In genomic region chr10:99573997-99574396, GRCm38 (mm10) we compare ENCODE assay signal across 23 mouse cellular contexts.
A peak's percentile ranks its signal among the peaks of the same experiment; 100 is the strongest.
DNase-seq lines count a peak whose midpoint lies in the region; ATAC-seq lines count a peak whose summit lies in the region.
"Had no signal": no experiment of that assay in that cellular context is flagged by ENCODE, and none has a peak within 500 bp of the region (broad histone marks: within the 10 kb centered on the region; RNA-seq: fewer than 3 reads in every experiment).

No protein-coding gene starts in this region.

- no peak overlapping the region for H3K4me2 ChIP-seq in hindbrain, embryonic 16.5 days (ENCODE audit: low read length)
- H3K4me2 ChIP-seq in intestine, embryonic 16.5 days (ENCODE audit: low read depth, low read length), result no peak overlapping the region
- H3K4me2 ChIP-seq: forebrain, embryonic 15.5 days; hindbrain, embryonic 15.5 days; limb, embryonic 13.5 days; midbrain, embryonic 15.5 days; neural tube, embryonic 15.5 days; stomach, embryonic 15.5 days had no signal

- ATAC-seq in hindbrain, embryonic 16.5 days, result no peak
- ATAC-seq in intestine, embryonic 16.5 days, result peak; percentile 67
- ATAC-seq: CD4-positive, CD25-positive, alpha-beta regulatory T cell, adult 4 months; forebrain, embryonic 15.5 days; midbrain, embryonic 15.5 days had no signal

- H3K27ac ChIP-seq in hindbrain, embryonic 10.5 days, result peak overlapping the region; percentile 30; the same call in 1 of the 2 replicates
- no peak overlapping the region for H3K27ac ChIP-seq in hindbrain, embryonic 16.5 days (ENCODE audit: low read depth, low read length)
- no peak overlapping the region for H3K27ac ChIP-seq in intestine, embryonic 16.5 days (ENCODE audit: low read length)
- H3K27ac ChIP-seq: forebrain, embryonic 15.5 days; limb, embryonic 13.5 days; liver, embryonic 14.5 days; neural tube, embryonic 15.5 days; stomach, embryonic 15.5 days had no signal

- H3K9ac ChIP-seq in hindbrain, embryonic 16.5 days (ENCODE audit: low read depth, low read length), result no peak overlapping the region
- H3K9ac ChIP-seq in intestine, embryonic 16.5 days (ENCODE audit: low read depth, low read length), result no peak overlapping the region
- H3K9ac ChIP-seq: forebrain, embryonic 15.5 days; hindbrain, embryonic 15.5 days; limb, embryonic 13.5 days; liver, embryonic 14.5 days; midbrain, embryonic 15.5 days; neural tube, embryonic 15.5 days; stomach, embryonic 15.5 days had no signal

- no peaks in the 10 kb centered on the region for H3K36me3 ChIP-seq in hindbrain, embryonic 10.5 days
- no peaks in the 10 kb centered on the region for H3K36me3 ChIP-seq in hindbrain, embryonic 16.5 days (ENCODE audit: control insufficient read depth, insufficient read depth, low read length)
- H3K36me3 ChIP-seq in intestine, embryonic 16.5 days (ENCODE audit: control insufficient read depth, insufficient read depth, low read length), result no peaks in the 10 kb centered on the region
- H3K36me3 ChIP-seq: forebrain, embryonic 15.5 days; hindbrain, embryonic 15.5 days; limb, embryonic 13.5 days; midbrain, embryonic 15.5 days; neural tube, embryonic 15.5 days; stomach, embryonic 15.5 days had no signal

- WGBS in hindbrain, embryonic 10.5 days, result 87% methylated on average over 14 of the region's 14 CpGs
- 73% methylated on average over 14 of the region's 14 CpGs for WGBS in hindbrain, embryonic 16.5 days
- 53% methylated on average over 14 of the region's 14 CpGs for WGBS in intestine, embryonic 16.5 days

- H3K4me1 ChIP-seq in hindbrain, embryonic 10.5 days (replicated peaks), result peaks cover 17% of the 10 kb centered on the region
- H3K4me1 ChIP-seq in hindbrain, embryonic 16.5 days (ENCODE audit: control insufficient read depth, insufficient read depth, low read depth, low read length), result peaks cover 5% of the 10 kb centered on the region; the same call in 1 of the 2 replicates
- H3K4me1 ChIP-seq in intestine, embryonic 16.5 days (ENCODE audit: control insufficient read depth, insufficient read depth, low read length), result no peaks in the 10 kb centered on the region
- H3K4me1 ChIP-seq: neural tube, embryonic 15.5 days; stomach, embryonic 15.5 days had no signal

- H3K27me3 ChIP-seq in hindbrain, embryonic 10.5 days (ENCODE audit: insufficient read depth, poor library complexity, severe bottlenecking), result no peaks in the 10 kb centered on the region
- no peaks in the 10 kb centered on the region for H3K27me3 ChIP-seq in hindbrain, embryonic 16.5 days (replicated peaks; ENCODE audit: control insufficient read depth, insufficient read depth, low read length)
- H3K27me3 ChIP-seq in intestine, embryonic 16.5 days (replicated peaks; ENCODE audit: control insufficient read depth, insufficient read depth, low read length), result no peaks in the 10 kb centered on the region
- H3K27me3 ChIP-seq: hindbrain, embryonic 15.5 days; midbrain, embryonic 15.5 days; neural tube, embryonic 15.5 days; stomach, embryonic 15.5 days had no signal

- DNase-seq in hindbrain, embryonic 10.5 days (ENCODE audit: low spot score), result no peak
- peak; percentile 44 for DNase-seq in urinary bladder, postnatal 14 days (ENCODE audit: low spot score)
- no peak for DNase-seq in urinary bladder, postnatal 10 days (ENCODE audit: low spot score)
- DNase-seq in kidney, postnatal 36 days, result no peak
- DNase-seq in thymus, adult 18-20 months, result no peak
- DNase-seq: adrenal gland, postnatal 25 days; cerebellum, adult 11 months; heart, adult 11 months; heart, postnatal 14 days; kidney, adult 8-10 months; kidney, postnatal 25 days; right cerebral cortex, postnatal 14 days; thymus, adult 2 months had no signal

- no peak overlapping the region for H3K4me3 ChIP-seq in hindbrain, embryonic 10.5 days
- H3K4me3 ChIP-seq in hindbrain, embryonic 16.5 days (ENCODE audit: low read length), result no peak overlapping the region
- no peak overlapping the region for H3K4me3 ChIP-seq in intestine, embryonic 16.5 days (ENCODE audit: low read length)
- H3K4me3 ChIP-seq: forebrain, embryonic 15.5 days; hindbrain, embryonic 15.5 days; limb, embryonic 13.5 days; midbrain, embryonic 15.5 days; neural tube, embryonic 15.5 days; stomach, embryonic 15.5 days had no signal

- H3K9me3 ChIP-seq in hindbrain, embryonic 10.5 days, result no peaks in the 10 kb centered on the region
- no peaks in the 10 kb centered on the region for H3K9me3 ChIP-seq in hindbrain, embryonic 16.5 days (ENCODE audit: control insufficient read depth, low read length)
- H3K9me3 ChIP-seq in intestine, embryonic 16.5 days (ENCODE audit: control insufficient read depth, low read length), result no peaks in the 10 kb centered on the region
- H3K9me3 ChIP-seq: forebrain, embryonic 15.5 days; hindbrain, embryonic 15.5 days; limb, embryonic 13.5 days; midbrain, embryonic 15.5 days; neural tube, embryonic 15.5 days; stomach, embryonic 15.5 days had no signal
